Mouse (Mus musculus) fibroblast of lung, adult 2 months (primary cell): ENCODE measurements around the gene Cenpb.
"Not testable (repeated sequence)": the region's sequence is repeated elsewhere in the genome, so short reads cannot be mapped to it uniquely, and the experiment has no call there.

ENCODE experiments used
- DNase-seq: peaks from one replicate; pipeline ENCODE4 v3.0.0-alpha.2; 2011; ENCODE audit warnings: low read depth

The Cenpb gene

DNA sequence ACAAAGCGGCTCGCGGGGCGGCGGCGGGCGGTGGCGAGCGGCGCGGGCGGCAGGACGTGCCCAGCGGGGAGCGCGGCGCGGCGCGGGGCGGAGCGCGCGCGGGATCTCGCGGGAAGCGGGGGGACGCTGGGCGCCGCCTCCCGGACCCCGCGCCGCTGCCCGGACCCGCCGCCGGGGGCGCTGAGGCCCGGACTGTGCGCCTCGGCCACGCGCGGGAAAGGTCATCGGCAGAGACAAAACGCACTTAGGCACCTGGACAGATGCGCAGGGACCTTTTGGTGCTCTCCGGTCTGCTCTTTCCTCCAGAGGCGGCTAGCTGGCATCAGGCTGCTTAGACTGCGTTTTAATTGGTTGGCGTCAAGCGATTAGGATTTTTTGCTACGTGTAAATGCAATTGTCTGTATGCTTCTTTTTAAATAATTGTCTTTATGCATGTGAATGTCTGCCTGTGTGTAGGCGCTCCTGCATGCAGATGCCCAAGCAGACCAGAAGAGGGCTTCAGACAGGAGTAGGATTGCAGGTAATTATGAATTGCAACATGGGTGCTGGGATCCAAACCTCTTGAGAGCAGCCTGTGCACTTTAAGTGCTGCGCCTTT, at the start of gene Cenpb:
TSS of gene Cenpb (minus strand) at position 78 of the 598 bp plus-strand sequence.
- DNase-seq, result no peak

DNA sequence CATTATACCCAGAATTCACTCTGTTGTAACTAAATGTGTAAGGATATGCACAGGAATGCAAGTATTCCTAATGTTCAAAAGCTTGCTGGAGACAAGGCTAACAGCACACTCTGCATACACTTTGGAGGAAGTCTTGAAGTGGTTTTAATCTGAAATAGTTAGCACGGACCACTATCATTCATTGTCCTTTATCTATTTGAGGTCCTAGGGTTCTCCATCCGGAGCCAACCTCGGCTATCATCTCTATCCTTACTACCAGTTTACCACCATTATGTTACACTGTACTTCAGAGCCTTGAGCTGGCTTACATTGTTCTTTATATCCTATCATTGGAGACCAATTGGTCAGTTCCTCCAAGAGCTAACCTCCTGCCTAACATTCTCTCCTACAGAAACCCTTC, 47.4 kb upstream of the Cenpb start:
- DNase-seq, result no peak

DNA sequence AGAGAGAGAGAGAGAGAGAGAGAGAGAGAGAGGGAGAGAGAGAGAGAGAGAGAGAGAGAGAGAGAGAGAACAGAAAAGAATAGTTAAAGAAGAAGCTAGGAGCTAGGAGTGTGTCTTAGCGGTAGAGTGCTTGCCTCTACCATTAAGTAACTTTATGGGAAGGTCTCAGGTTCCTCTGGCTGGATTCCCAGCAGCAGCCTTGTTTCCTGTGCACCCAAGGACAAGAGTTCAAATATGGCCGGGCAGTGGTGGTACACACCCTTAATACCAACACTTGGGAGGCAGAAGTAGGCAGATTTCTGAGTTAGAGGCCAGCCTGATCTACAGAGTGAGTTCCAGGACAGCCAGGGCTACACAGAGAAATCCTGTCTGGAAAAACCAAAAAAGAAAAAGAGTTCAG, 46.8 kb upstream of the Cenpb start:
- DNase-seq, result not testable (repeated sequence)

DNA sequence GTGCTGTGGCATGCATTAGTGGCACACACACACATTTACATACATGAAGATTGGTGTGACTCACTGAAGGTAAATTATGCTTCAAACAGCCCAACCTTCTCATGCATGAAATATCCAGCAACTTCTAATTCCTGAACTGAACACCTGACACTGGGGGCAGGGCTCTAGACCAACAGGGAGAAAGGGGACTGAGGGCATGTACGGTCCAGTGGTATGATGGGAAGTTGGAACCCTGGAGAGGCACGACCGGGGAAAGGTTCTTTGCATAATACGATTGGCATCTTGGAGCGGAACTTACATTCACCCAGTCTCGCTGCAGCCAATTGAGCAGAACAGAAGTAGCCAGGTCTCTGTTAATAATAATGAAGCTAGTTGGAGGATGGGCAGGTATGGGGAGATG, 45.3 kb upstream of the Cenpb start:
- DNase-seq, result no peak

DNA sequence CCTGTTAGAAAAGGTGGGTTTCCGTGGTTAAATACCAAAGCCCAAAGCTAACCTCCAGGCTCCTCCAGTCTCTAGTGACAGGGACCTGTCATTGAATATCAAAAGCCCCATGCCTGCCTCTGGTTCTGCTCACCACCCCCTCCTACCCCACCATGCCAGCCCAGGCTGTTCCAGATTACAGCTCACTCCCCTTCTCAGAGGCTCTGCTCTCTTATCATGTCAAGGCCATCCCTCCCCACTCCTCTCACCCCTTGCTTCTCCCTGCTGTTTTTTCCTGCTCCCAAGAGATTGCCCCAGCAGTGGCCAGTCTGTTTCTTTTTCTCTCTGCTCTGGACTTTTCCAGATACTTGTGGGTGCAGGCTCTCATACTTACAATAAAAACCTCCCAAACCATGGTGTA, 43.7 kb upstream of the Cenpb start:
- DNase-seq, result no peak

DNA sequence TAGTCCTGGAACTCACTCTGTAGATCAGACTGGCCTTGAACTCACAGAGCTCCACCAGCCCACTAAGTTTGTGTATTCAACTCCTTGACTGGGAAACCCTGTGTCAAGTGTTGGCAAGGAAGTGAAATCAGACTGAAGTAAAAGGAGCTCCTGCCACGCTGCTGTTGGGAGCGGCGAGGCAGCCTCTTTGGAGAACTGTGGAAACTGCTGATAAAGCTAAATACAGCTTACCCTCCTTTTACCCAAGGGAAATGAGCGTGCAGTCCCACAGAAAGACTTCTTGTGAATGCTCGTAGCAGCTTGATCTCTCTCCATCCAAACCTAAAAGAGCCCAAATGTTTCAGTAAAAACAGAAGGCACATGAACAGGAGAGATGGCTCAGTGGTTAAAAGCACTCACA, 42.7 kb upstream of the Cenpb start:
- no peak for DNase-seq

DNA sequence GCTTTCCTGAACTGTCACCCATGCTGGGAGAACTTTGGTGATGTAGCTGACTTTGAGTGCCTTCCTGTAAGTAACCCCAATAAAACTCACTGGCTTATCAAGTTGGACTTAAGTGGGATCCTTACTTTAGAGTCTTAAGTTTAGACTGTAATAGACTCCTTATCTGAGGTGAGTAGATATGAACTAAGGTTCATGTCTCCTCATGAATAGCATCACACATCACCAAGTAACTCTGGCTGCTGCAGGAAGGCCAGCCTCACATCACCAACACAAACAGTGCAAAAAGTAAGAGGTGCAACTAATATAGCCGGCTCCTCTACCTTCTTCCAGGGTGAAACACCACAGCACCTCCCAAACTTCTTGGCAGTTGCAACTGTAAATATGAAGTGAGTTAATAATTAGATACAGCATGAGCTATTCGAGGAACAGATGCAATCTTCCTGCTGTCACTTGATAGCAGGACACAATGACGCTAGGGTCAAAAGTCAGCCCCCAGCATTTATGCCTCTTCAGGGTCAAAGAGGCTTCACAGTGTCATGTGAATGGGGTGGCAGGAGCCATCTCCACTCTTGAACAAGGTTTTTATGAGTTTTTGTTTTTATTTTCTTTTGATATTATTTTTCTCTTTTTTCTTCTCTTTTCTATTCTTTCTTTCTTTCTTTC, 42.1 kb upstream of the Cenpb start:
- DNase-seq, result no peak

DNA sequence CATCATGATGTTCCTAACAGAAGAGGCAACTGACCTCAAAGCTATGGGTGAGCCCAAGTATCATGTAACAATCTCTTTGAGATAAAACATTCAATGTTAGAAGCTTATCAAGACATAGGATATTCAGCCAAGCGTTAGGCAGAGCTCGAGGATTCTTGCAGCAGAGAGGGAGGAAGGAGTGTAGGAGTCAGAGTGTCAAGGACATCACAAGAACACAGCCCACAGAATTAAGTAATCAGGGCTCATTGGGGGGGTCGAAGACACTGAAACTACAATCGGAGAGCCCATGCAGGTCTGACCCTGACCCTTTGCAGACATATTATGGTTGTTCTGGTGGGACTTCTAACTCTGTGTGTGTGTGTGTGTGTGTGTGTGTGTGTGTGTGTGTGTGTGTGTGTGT, 40.2 kb upstream of the Cenpb start:
- no peak for DNase-seq

DNA sequence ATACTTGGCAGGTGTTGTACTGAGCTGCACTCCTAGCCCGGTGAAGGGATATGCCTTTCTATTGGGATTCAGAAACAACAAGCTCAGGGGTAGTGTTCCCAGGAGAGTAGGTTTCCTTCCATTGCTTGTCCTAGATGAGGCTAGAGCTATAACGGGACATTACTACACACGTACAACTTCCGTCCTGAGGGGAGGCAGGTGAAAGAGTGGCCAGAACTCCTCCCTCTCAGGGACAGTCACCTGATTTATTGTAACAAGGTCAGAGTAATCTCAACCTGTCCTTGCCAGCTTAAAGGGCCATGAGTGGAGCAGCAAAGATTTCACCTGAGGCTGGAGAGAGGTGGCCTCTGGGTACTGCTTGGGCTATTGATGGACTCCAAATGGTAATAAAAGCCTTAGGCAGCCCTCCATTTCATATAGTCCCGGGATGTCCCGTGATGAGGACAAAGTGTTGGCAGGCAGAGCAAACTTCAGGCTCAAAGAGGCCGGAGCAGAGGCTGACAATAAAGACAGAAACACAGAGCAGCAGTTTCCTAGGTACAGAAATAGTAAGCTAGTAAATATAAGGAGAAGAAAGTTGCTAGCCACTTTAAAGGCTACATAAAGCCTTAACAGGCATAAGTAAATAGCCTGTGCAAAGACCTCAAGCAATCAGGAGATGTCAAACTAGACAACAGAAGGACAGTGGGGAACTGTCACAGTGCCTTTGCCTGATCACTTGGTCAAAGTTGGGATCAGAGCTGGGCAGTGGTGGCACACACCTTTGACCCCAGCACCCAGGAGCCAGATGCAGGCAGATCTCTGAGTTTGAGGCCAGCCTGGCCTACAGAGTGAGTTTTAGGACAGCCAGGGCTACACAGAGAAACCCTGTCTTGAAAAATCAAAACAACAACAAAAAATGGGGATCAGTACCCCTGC, 36.3 kb upstream of the Cenpb start:
- no peak for DNase-seq

DNA sequence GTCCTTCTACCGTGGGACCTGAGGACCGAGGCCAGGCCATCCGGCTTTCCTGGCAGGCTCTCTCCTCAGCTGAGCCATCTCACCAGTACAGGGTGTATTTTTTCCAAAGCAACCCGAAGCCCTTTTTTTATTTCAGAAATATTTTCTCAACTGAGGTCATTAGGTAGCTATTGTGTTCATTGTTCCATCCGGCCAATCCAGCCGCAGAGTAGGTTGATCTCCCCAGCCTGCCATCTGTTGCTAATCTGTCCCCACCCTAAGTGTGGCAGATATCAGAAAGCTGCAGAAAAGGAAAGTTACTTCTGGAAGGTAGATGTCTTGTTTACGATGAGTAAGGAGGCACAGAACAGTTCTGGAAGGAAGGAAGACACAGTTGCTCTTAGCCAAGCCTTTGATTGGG, 33.9 kb upstream of the Cenpb start:
- no peak for DNase-seq

DNA sequence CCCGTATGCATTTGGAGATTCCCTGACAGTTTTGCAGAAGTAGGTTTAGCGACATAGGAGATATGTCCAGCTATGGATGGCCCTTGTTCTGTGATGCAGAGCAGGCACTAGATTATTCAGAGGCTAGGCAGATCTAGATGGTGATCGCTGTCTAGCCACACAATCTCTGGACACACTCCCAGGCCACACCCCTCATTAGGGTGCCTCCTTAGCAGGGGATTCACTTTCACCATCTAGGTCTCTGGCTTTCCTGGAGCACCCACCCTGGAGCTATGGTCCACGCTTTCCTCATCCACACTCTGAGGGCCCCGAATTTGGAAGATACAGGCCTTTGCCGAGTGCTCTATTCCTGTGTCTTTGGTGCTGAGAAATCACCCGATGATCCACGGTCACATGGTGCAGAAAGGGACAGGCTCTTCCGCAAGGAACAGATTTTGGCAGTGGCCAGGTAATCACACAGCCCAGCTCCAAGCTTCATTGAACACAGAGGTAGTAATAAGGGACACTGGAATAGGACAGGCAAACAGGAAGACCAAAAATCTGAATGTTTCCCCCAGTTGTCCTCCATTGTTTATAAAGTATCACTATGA, 31.3 kb upstream of the Cenpb start:
- no peak for DNase-seq

DNA sequence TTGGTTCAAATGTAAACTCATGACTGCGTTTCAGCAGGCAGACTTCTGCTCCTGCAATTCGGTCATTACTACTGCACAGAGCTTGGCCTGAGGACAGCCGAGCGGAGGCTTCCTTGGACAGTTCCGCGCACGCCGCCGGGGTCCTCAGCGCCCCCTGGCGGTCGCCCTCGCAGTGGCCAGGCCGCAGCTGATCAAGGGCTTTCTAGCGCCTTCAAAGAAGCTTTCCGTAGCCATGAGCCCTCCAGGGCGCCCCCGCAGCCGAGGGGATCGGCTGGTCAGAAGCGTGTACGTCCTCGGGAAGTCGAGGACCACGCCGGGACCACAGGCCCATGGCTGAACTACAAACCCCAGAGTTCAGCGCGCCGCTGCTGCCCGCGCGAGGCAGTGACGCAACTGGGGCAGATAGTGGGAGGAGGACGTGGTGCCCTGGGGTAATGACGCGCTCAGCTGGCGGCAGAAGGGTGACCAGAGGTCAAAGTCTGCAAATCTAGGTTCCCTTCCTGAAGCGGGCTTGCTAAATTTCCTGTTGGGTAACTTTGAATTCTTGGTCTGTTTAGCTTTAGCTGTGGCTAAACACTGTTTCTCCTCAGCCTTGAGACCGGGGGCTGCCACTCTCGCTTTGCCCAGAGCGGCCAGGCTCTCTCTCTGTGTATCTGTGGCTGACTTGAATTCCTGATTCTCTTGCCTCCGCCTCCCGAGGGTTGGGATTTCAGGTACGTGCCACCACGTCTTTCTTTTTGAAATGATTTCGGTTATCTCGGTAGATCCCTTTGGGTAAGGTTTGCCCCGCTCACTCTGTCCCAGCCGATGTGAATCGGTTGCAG, 30.3 kb upstream of the Cenpb start:
- peak; percentile 86 for DNase-seq

DNA sequence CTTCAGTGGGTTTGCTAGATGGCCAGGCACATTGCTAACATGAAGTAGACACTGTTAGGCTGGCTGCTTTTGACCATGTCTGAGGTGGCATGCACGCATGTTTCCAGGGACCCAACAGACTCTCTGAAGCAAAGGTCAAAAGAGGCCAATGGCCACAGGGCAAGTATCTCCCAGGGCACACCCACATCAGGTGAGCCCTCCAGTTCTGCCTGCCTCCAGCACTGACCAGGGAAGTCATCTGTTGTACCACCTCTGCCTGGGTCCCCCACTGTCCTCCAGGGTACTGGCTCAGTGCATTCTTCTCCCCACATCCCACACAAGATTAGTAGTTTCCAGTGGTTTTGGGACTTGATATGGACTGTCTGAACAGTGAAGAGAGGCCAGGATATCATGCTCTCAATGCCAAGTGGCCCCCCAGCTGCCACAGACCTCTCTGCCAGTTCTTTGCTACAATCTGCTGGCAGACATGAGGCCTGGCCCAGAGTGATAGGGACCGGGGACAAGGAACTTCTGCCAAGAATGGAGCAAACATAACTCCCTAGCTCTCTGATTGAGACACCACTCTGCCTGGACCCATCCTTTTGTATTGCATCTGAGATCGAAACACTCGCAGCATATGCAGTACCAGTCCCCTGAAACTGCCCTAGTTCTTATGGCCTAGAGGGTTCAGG, 29.4 kb upstream of the Cenpb start:
- DNase-seq, result no peak

DNA sequence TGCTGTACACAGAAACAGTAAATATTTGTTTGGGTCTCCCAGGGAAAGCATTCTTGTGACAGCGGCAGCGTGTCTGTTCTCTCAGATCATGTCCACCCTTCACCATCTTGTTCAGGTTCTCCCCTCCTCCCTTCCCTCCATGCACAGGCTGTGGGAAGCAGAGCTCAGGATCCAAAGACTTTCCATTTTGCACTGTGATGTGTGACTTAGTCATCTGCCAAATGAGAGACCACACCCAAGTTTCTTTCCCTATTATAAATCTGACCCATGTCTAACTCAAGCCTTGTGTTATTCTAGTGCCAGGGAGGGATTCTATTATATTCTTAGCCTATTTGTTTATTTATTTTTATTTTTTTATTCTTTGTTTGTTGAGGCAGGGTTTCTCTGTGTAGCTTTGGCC, 28.5 kb upstream of the Cenpb start:
- no peak for DNase-seq

DNA sequence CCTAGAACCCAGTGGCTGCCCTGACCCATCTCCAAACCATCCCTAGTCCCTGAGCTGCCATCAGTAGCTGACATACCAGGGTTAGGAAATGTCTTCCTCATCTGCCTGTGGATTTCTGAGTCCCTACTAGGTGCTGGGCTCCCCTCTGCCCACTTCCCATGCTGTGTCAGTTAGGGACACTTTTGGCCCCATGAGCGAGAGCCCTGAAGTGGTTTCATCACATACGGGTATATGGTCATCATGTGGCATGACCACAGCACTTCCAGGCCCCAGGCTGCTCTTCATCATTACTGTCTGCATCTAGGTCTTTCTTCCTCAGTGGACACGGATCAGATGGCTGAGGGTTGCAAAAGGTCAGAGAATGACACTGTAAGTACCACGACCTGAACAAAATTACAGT, 26.9 kb upstream of the Cenpb start, which contains the start of gene Ap5s1:
TSS of gene Ap5s1 (plus strand) at position 301 of the 400 bp plus-strand sequence.
- DNase-seq, result no peak

DNA sequence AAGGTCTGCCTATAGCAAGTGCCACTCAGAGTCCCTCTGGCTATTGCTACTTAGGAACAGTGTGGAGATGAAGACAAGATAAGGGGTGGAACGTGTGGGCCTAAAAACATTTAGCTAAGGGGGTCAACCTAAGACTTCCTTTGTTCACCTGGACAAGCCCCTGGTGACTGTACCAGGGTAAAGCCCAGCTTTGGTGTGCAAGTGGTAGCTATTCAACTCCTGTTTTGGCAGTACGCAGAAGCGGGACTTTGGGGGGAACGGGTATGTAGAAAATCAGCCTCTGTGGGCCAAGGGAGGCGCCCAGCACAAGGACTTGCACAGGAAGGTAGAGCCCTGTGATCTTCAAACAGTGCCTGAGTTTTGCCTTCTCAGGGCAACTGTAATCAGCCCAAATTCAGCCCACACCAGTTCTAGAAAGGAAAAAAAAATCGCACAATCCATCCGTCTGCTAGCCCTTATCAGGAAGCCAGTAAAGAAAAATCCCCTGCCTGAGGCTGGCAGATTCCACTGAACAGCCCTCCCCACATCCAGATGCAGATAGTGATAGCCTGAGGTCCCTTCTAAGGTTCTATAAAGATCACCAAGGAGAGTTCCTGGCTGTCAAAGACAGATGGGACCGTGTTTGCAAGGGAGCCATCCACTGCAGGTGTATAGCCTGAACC, 25.8 kb upstream of the Cenpb start:
- no peak for DNase-seq

DNA sequence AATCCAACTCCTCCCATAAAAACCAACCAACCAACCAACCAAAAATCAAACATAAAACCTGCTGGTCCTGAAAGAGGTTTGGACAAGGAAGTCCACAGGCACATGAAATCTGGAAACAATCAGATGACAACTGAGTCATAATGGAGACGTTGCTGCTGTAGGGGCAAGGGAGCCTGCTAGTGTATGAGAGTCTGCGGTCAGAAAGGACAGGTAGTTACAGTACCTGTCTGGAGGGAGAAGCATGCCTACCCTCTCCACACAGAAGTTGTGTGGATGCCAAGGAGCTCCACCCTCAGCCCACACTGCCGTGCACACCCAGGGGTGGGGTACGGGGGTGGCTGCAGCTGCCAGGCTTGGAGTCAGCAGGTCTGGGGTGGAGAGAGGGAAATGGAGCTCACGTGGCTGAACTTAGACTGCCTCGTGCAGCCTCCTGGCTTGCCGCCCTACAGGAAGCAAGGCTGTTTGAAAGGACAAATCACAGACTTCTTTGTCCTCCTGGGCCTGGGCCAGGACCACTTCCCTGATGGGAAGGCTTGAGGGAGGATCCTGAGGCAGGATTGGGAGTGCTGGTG, 24.6 kb upstream of the Cenpb start:
- DNase-seq, result peak; percentile 98

DNA sequence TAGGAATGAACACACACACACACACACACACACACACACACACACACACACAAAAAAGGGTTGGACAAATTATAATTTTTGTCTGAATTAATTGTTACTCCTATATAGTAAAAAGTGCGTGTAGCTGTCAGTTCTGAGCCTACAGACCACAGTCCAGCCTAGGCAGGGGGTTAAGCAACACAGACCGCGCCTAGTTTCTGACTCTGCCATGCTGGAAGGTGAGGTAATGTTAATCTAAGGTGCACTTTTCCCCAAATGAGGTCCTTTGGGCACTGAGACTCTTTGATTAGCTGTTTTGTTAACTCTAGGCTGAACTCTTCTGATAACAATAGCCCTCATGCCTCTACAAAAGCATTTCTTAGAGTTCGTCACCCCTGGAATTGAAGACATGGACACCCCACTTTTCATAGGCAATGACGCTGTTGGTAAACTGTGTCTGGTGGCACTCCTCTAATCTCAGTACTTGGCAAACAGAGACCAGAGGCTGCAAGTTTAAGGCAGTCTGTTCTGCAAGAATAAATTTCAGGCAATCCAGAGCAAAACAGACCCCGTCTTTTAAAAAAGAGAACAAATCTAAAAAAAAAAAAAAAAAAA, 24.0 kb upstream of the Cenpb start:
- DNase-seq, result no peak

DNA sequence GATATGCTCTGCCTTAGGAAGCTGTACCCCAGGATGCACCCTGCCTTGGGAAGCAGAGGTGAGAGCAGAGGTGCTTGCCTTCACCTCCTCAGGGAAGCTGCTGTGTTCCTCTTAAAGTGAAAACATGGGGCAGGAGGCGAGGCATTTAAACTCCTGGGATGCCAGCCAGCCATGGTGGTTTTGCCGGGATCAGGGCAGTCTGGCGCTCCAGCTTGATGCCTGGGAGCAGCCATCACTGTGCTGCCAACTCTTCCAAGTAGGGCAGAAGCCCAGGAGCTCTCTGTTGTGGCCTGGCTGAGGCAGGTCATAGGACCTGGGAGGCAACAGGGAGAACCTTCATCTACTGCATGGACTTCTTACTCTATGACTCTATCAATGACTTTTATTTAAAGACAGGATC, 21.4 kb upstream of the Cenpb start:
- DNase-seq, result peak; percentile 78

DNA sequence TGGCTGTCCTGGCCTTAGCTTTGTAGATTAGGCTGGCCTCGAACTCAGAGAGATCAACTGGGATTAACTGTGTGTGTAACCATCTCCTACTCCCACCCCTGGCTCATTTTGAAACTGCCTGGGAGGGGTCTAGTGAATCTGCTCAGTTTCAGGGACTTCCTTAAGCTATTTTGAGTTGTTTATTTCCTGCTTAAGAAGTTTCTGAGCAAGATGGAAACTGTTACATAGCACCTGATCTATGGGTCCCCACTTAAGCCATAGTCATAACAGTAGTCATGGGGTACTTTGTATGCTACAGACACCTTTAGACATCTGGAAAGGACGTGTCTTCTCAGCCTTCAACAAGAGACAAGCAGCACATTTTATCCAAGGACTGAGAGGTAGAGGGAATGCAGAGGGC, 20.8 kb upstream of the Cenpb start:
- DNase-seq, result no peak
